Mouse (Mus musculus) hindbrain, embryonic 16.5 days (tissue): ENCODE data around the gene Gpr18. TPM values are rescaled to one million over a fixed set of nuclear protein-coding genes. Genes with fewer than 3 reads are reported as not detected.

Experiments
- ATAC-seq: fragments of 200-750 bp; cut with Nextera tagmentation; 2 replicates; pipeline ENCODE4 v1.8.0; 2017; ENCODE audit warnings: moderate TSS enrichment, moderate library complexity
- H3K27ac ChIP-seq: fragments of 300-500 bp; sonication (generic); 2 replicates; pipeline ENCODE4 v1.5.1; 2014; ENCODE audit warnings: low read depth, mild to moderate bottlenecking, control low read depth, low read length, moderate library complexity
- H3K27me3 ChIP-seq: fragments of 300-500 bp; sonication (generic); replicated peaks from 2 replicates; pipeline ENCODE4 v1.6.1; 2014; ENCODE audit warnings: low read length; ENCODE audit not compliant: control insufficient read depth, insufficient read depth
- H3K36me3 ChIP-seq: fragments of 300-500 bp; sonication (generic); 2 replicates; pipeline ENCODE4 v1.6.1; 2014; ENCODE audit warnings: mild to moderate bottlenecking, low read length, moderate library complexity, mixed read lengths; ENCODE audit not compliant: control insufficient read depth, insufficient read depth
- H3K4me1 ChIP-seq: fragments of 300-500 bp; sonication (generic); 2 replicates; pipeline ENCODE4 v1.6.1; 2014; ENCODE audit warnings: low read depth, low read length; ENCODE audit not compliant: control insufficient read depth, insufficient read depth
- H3K4me2 ChIP-seq: fragments of 300-500 bp; sonication (generic); 2 replicates; pipeline ENCODE4 v1.6.1; 2014; ENCODE audit warnings: mild to moderate bottlenecking, low read length, control low read depth, moderate library complexity
- H3K4me3 ChIP-seq: fragments of 300-500 bp; sonication (generic); 2 replicates; pipeline ENCODE4 v1.5.1; 2014; ENCODE audit warnings: mild to moderate bottlenecking, low read length, control low read depth, moderate library complexity
- H3K9ac ChIP-seq: fragments of 300-500 bp; sonication (generic); 2 replicates; pipeline ENCODE4 v1.6.1; 2014; ENCODE audit warnings: low read depth, mild to moderate bottlenecking, control low read depth, low read length, moderate library complexity
- H3K9me3 ChIP-seq: fragments of 300-500 bp; sonication (generic); 2 replicates; pipeline ENCODE4 v1.6.1; 2014; ENCODE audit warnings: mild to moderate bottlenecking, low read length, moderate library complexity; ENCODE audit not compliant: control insufficient read depth
- WGBS: fragments of 180-500 bp; shearing (Covaris S2); extraction: QIAGEN DNeasy Blood & Tissue Kit; methylation state at CpG from one replicate; pipeline ENCODE4 v1.1.7; 2014; 5-methylcytosine and 5-hydroxymethylcytosine counted together
- polyA plus RNA-seq: library from polyadenylated mRNA; unstranded; fragments of >200 nt; fragmentation: Nextera tagmentation; extraction: Ambion mirVana; gene quantifications from 2 replicates; pipeline ENCODE4 v1.2.1, GENCODE M21; 2015

Gene Gpr18
- polyA plus RNA-seq, 1 experiment from 2014 or later: 0.16 TPM

DNA sequence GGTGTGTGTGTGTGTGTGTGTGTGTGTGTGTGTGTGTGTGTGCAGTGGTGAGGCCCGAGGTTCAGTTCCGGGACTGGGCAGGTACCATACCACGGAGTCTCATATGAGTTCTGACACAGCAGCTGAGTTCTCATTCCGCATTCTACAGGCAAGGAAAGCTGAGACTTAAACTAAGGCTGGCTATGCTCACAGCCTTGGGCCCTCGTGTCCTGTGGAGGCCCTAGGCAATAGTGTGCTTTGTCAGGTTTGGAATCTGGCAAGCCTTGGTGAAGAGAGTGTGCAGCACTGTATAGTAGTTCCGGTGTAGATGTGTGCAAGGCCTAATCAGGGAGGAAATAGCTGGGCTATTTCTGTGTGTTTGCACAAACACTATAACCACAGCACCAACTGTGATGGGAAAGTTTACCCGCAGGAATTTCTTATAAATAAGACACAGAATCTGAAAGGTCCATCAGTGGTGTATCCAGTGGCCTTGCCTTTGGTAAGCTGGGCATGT lies 12.2 kb downstream of the Gpr18 start:
- WGBS: 94% methylated on average over 7 of the region's 7 CpGs
- ATAC-seq: no peak
- Histone ChIP-seq H3K4me1 (no peaks in the 10 kb centered on the region; the same call in 1 of the 2 replicates), H3K27me3 (no peaks in the 10 kb centered on the region), H3K27ac (no peak overlapping the region), H3K9me3 (no peaks in the 10 kb centered on the region), H3K4me3 (no peak overlapping the region), H3K9ac (no peak overlapping the region), H3K4me2 (no peak overlapping the region), H3K36me3 (peaks cover 7% of the 10 kb centered on the region; the same call in 1 of the 2 replicates)

DNA sequence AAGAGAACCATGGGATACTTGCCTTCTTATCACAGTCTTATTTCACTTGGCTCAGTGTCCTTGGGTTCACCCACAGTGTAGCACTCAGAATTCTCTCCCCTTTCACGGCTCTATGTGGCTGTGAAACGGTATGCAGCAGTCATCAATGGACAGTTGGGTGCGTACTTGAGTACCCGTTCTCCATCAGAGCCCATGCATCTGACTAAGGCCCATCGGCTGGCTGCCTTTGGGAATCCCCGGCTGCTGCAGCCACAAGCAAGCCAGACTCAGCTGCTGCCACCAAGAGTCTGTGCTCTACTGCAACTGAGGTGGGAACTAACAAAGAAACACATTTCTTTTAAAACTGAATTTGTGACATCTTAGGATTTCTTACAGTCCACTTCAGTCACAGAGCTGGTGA lies 14.1 kb downstream of the Gpr18 start:
- Histone ChIP-seq H3K9ac (no peak overlapping the region), H3K36me3 (0 out of 2 replicates have a peak, but pooled peaks cover 2% of the 10 kb centered on the region), H3K4me3 (no peak overlapping the region), H3K4me1 (no peaks in the 10 kb centered on the region; the same call in 1 of the 2 replicates), H3K9me3 (no peaks in the 10 kb centered on the region), H3K27me3 (no peaks in the 10 kb centered on the region), H3K4me2 (no peak overlapping the region), H3K27ac (no peak overlapping the region)
- 93% methylated on average over 6 of the region's 6 CpGs for WGBS
- ATAC-seq: no peak

DNA sequence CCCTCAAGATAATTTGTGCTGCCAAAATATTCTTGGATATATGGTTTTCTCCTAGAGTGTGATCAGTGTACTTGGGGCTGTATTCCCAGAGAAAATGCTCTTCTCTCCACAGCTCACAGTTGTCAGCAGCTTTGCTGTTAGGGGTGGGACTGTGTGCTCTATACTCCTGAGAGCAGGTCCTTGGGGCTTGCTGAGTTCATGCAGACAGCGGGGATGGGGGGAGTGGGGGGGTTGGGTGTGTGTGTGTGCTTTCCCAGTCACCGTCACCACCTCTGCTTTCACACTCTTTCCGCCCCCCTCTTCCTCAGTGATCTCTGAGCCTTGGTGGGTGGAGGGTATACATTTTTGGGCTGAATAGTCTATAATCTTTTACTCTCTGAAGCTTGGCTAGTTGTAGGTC lies 16.5 kb downstream of the Gpr18 start:
- WGBS: 87% methylated on average over 3 of the region's 3 CpGs
- no peak overlapping the region for H3K9ac ChIP-seq
- 0 out of 2 replicates have a peak, but pooled peaks cover 2% of the 10 kb centered on the region for H3K36me3 ChIP-seq
- no peaks in the 10 kb centered on the region for H3K27me3 ChIP-seq
- H3K4me1 ChIP-seq: no peaks in the 10 kb centered on the region; the same call in 1 of the 2 replicates
- no peak for ATAC-seq
- no peak overlapping the region for H3K4me2 ChIP-seq
- H3K9me3 ChIP-seq: no peaks in the 10 kb centered on the region
- no peak overlapping the region for H3K4me3 ChIP-seq
- no peak overlapping the region for H3K27ac ChIP-seq

DNA sequence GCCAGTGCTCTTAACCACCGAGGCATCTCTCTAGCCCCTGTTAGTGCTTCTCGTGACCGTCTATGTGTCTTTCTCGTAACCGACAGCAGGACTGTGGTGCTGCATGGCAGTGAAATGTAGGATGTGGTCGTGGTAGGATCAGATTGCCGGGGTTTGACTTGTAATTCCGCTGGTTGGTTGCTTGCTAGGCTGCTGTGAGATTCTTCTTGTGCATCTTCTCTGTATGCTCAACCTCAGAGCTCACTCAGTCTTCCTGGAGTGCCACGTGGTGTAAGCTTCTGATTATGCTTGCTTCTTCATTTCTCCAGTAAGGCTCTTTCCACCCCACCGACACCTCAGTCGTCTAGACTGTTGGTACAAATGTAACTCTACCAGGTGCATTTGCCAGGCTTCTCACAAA lies 17.1 kb downstream of the Gpr18 start:
- Histone ChIP-seq H3K4me2 (no peak overlapping the region), H3K27ac (no peak overlapping the region), H3K9ac (no peak overlapping the region)

DNA sequence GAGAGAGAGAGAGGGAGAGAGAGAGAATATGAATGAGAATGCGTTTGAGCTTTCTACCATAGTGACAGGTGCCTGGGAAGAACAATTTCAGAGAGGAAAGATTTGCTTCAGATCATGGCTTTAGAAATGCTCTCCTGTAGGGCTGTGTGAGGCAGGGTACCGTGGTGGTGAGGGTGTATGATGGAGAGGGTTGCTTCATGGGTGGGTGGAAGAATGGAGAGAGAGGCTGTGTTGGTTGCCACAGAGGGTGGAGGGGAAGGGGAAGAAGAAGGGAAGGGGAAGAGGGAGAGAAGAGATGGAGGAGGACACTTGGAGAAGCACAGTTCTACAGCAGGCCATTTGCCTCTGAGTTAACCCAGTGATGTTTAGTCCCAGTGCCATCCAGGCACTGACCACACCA lies 17.8 kb downstream of the Gpr18 start:
- H3K4me3 ChIP-seq: no peak overlapping the region
- no peak overlapping the region for H3K27ac ChIP-seq
- ATAC-seq: no peak
- H3K27me3 ChIP-seq: no peaks in the 10 kb centered on the region
- WGBS: 82% methylated on average over 2 of the region's 2 CpGs
- no peaks in the 10 kb centered on the region for H3K9me3 ChIP-seq
- H3K9ac ChIP-seq: no peak overlapping the region
- H3K4me2 ChIP-seq: no peak overlapping the region
- H3K36me3 ChIP-seq: 0 out of 2 replicates have a peak, but pooled peaks cover 2% of the 10 kb centered on the region
- no peaks in the 10 kb centered on the region; the same call in 1 of the 2 replicates for H3K4me1 ChIP-seq

More for the DNA sequence above, 17.1 kb downstream of the Gpr18 start:
- no peak for ATAC-seq
- Histone ChIP-seq H3K27me3 (no peaks in the 10 kb centered on the region), H3K36me3 (0 out of 2 replicates have a peak, but pooled peaks cover 2% of the 10 kb centered on the region), H3K4me3 (no peak overlapping the region), H3K4me1 (no peaks in the 10 kb centered on the region; the same call in 1 of the 2 replicates), H3K9me3 (no peaks in the 10 kb centered on the region)
- WGBS: 86% methylated on average over 11 of the region's 11 CpGs

DNA sequence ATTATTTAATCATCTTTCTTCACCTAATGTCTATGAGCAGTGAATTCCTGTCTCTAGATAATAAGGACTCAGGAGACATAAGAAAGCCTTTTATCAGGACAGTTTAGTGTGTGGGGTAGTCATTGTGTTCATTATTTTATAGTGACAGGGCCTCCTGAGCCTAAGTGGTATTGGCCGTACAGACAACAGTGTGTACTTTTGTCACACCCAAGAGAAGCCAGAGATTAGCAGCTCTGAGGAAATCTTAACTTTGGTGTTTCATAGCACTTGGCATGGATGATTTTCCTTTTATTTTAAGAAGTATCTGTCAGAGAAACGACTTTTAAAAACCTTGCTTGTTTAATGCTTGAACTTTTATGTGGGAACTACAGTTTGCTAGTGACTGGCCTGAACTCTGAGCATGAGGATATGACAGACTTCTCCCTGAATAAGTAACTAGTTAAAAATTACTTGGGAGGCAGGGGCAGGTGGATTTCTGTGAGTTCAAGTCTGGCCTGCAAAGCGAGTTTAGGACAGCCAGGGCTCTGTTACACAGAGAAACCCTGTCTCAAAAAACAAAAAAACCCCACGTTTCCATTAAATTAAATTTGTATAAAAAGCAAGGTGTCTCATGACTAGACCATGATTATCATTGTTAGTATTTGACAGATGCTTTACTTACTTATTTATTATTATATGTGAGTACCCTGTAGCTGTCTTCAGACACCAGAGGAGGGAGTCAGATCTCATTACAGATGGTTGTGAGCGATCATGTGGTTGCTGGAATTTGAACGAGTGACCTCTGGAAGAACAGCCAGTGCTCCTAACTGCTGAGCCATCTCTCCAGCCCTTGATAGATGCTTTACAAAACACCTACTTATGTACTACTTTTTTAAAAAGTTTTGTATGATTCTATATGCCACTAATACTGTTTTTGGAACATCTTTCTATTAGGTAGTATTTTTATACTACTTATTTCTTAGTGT lies 19.2 kb downstream of the Gpr18 start:
- no peaks in the 10 kb centered on the region for H3K36me3 ChIP-seq
- H3K4me2 ChIP-seq: no peak overlapping the region
- no peaks in the 10 kb centered on the region; the same call in 1 of the 2 replicates for H3K4me1 ChIP-seq
- no peak overlapping the region for H3K4me3 ChIP-seq
- H3K27ac ChIP-seq: no peak overlapping the region
- no peak overlapping the region for H3K9ac ChIP-seq
- H3K9me3 ChIP-seq: no peaks in the 10 kb centered on the region
- ATAC-seq: no peak
- no peaks in the 10 kb centered on the region for H3K27me3 ChIP-seq
- WGBS: 75% methylated on average over 6 of the region's 6 CpGs

DNA sequence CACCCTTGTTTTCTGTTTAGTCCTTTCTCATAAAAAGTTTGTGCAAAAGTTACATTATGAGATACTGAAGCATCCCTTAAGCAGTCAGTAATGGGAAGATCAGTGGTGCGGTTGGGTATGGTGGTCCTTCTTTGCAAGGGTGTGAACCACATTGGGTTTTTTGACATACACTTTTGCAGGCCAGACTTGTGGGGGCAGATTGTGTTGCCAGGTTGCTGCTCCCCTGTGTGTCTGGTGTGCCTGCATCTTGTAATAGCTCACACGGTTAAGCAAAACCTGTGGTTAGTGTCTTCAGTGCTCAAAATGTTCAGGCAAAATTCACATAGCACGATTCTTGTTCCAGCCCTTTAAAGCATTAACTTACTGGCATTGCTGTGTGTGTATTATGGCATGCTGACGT lies 20.3 kb downstream of the Gpr18 start:
- H3K4me1 ChIP-seq: no peaks in the 10 kb centered on the region; the same call in 1 of the 2 replicates
- H3K4me2 ChIP-seq: no peak overlapping the region
- H3K36me3 ChIP-seq: no peaks in the 10 kb centered on the region
- ATAC-seq: no peak
- H3K27me3 ChIP-seq: no peaks in the 10 kb centered on the region
- 85% methylated on average over 4 of the region's 4 CpGs for WGBS
- H3K4me3 ChIP-seq: no peak overlapping the region
- H3K9ac ChIP-seq: no peak overlapping the region
- H3K27ac ChIP-seq: no peak overlapping the region
- H3K9me3 ChIP-seq: no peaks in the 10 kb centered on the region

DNA sequence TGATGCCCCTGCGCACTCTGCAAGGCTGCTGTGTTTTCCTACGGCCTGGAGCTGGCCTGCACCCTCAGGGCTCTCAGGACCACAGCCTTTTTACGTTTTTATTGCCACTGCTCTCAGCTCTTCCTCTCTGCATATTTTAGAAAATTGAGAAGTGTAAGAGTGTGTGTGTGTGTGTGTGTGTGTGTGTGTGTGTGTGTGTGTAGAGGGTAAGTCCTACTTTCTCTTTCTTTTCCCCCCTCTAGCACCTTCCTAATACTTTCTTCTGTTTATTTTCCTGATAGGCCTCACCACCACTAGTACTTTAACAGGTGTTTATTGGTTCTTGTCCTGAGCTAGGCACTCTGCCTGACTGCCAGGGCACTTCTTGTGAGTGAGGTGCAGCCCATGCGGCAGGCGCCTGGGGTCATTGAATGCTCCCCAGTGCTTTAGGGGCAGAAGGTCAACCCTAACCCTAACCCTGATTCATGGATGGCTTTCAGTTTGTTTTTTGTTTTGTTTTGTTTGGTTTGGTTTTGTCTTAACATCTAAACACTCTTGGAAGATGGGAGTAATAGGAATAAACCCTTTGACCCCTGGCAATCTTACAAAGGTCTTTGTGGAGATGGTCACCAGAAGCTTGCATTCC lies 21.0 kb downstream of the Gpr18 start:
- no peaks in the 10 kb centered on the region for H3K9me3 ChIP-seq
- H3K4me1 ChIP-seq: no peaks in the 10 kb centered on the region; the same call in 1 of the 2 replicates
- no peak overlapping the region for H3K4me3 ChIP-seq
- H3K9ac ChIP-seq: no peak overlapping the region
- no peaks in the 10 kb centered on the region for H3K36me3 ChIP-seq
- no peak for ATAC-seq
- WGBS: 73% methylated on average over 5 of the region's 5 CpGs
- no peaks in the 10 kb centered on the region for H3K27me3 ChIP-seq
- H3K4me2 ChIP-seq: no peak overlapping the region
- H3K27ac ChIP-seq: no peak overlapping the region

DNA sequence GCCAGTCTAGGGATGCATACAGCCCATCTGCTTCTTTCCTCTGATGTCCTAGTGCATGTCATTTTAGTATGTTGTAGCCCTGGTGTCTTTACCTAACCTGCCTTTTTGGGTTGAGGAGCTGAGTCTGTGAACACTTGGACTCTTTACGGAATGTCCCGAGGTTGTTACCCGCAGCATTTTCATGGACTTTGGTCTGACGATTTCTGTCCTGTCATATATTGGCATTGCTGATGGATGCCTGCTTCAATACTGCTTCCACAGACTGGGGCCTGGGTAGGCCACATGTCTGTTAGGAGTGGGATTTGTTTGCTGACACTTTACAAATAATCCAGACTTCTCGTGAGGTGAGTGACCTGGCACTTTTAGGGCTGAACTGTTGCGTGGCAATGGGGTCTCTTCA lies 21.8 kb downstream of the Gpr18 start:
- Histone ChIP-seq H3K4me3 (no peak overlapping the region), H3K9me3 (no peaks in the 10 kb centered on the region), H3K4me1 (no peaks in the 10 kb centered on the region), H3K9ac (no peak overlapping the region), H3K4me2 (no peak overlapping the region), H3K36me3 (no peaks in the 10 kb centered on the region), H3K27me3 (no peaks in the 10 kb centered on the region), H3K27ac (no peak overlapping the region)
- no peak for ATAC-seq
- WGBS: 87% methylated on average over 6 of the region's 6 CpGs
